In genomic region chr3:87173486-87174085, GRCm38 (mm10) we compare ENCODE assay signal across 8 mouse cellular contexts. TPM values are rescaled to one million over a fixed set of nuclear protein-coding genes. Genes with fewer than 3 reads are reported as not detected.
A peak's percentile ranks its signal among the peaks of the same experiment; 100 is the strongest.
DNase-seq lines count a peak whose midpoint lies in the region; ATAC-seq lines count a peak whose summit lies in the region.

No protein-coding gene starts in this region.

- no peak for ATAC-seq in lung, embryonic 15.5 days (ENCODE audit: borderline replicate concordance, extremely low read depth, low FRiP score, low TSS enrichment)
- ATAC-seq in intestine, embryonic 14.5 days (replicated peaks; ENCODE audit: low FRiP score, low TSS enrichment, low read depth) = no peak; the same call in 1 of the 2 replicates
- peak; percentile 18 for ATAC-seq in neural tube, embryonic 12.5 days (ENCODE audit: low FRiP score, low read depth)
- no peak for ATAC-seq in granulocyte monocyte progenitor cell, adult 5-6 weeks (replicated peaks; ENCODE audit: poor library complexity, severe bottlenecking)

- no peaks in the 10 kb centered on the region for H3K9me3 ChIP-seq in lung, embryonic 15.5 days
- H3K9me3 ChIP-seq in forebrain, embryonic 10.5 days = no peaks in the 10 kb centered on the region
- H3K9me3 ChIP-seq in intestine, embryonic 14.5 days (ENCODE audit: control insufficient read depth, low read length) = no peaks in the 10 kb centered on the region
- H3K9me3 ChIP-seq in neural tube, embryonic 12.5 days = no peaks in the 10 kb centered on the region

- H3K27me3 ChIP-seq in lung, embryonic 15.5 days = no peaks in the 10 kb centered on the region
- 0 out of 2 replicates have a peak, but pooled peaks cover 4% of the 10 kb centered on the region for H3K27me3 ChIP-seq in forebrain, embryonic 10.5 days (ENCODE audit: poor library complexity, severe bottlenecking)
- no peaks in the 10 kb centered on the region for H3K27me3 ChIP-seq in intestine, embryonic 14.5 days (replicated peaks; ENCODE audit: control insufficient read depth, insufficient read depth, low read length)
- H3K27me3 ChIP-seq in neural tube, embryonic 12.5 days (replicated peaks) = no peaks in the 10 kb centered on the region

- H3K36me3 ChIP-seq in lung, embryonic 15.5 days = no peaks in the 10 kb centered on the region
- peaks cover 9% of the 10 kb centered on the region for H3K36me3 ChIP-seq in forebrain, embryonic 10.5 days (replicated peaks)
- H3K36me3 ChIP-seq in intestine, embryonic 14.5 days (ENCODE audit: control insufficient read depth, insufficient read depth, low read length) = no peaks in the 10 kb centered on the region
- no peaks in the 10 kb centered on the region for H3K36me3 ChIP-seq in neural tube, embryonic 12.5 days

- DNase-seq in lung, postnatal 14 days = no peak
- DNase-seq in forebrain, embryonic 10.5 days (ENCODE audit: extremely low spot score, low spot score) = peak; percentile 24
- DNase-seq in intestine, embryonic 14.5 days (ENCODE audit: low spot score) = peak; percentile 61
- no peak for DNase-seq in urinary bladder, postnatal 36 days (ENCODE audit: low spot score in 2 of 2)
- DNase-seq in thymus, adult 18-20 months = no peak

- H3K27ac ChIP-seq in lung, embryonic 15.5 days = peak overlapping the region; percentile 91
- peak overlapping the region; percentile 97 for H3K27ac ChIP-seq in forebrain, embryonic 10.5 days
- peak overlapping the region; percentile 90 for H3K27ac ChIP-seq in intestine, embryonic 14.5 days (ENCODE audit: low read depth)
- 0 out of 2 replicates have a peak overlapping the region, but pooled peaks have one; percentile 74 for H3K27ac ChIP-seq in neural tube, embryonic 12.5 days

- peak overlapping the region; percentile 68 for H3K9ac ChIP-seq in lung, embryonic 15.5 days
- peak overlapping the region; percentile 86 for H3K9ac ChIP-seq in intestine, embryonic 14.5 days (ENCODE audit: low read length)
- H3K9ac ChIP-seq in neural tube, embryonic 12.5 days = peak overlapping the region; percentile 75

- H3K4me1 ChIP-seq in lung, embryonic 15.5 days = peaks cover 53% of the 10 kb centered on the region
- peaks cover 62% of the 10 kb centered on the region for H3K4me1 ChIP-seq in forebrain, embryonic 10.5 days
- peaks cover 42% of the 10 kb centered on the region for H3K4me1 ChIP-seq in intestine, embryonic 14.5 days (replicated peaks; ENCODE audit: control insufficient read depth, insufficient read depth, low read length)
- H3K4me1 ChIP-seq in neural tube, embryonic 12.5 days = peaks cover 51% of the 10 kb centered on the region

- peak overlapping the region; percentile 85 for H3K4me2 ChIP-seq in lung, embryonic 15.5 days
- peak overlapping the region; percentile 91 for H3K4me2 ChIP-seq in intestine, embryonic 14.5 days (ENCODE audit: low read length)
- peak overlapping the region; percentile 82 for H3K4me2 ChIP-seq in neural tube, embryonic 12.5 days (replicated peaks)

- peak overlapping the region; percentile 75 for H3K4me3 ChIP-seq in lung, embryonic 15.5 days
- H3K4me3 ChIP-seq in forebrain, embryonic 10.5 days = peak overlapping the region; percentile 84
- H3K4me3 ChIP-seq in intestine, embryonic 14.5 days (ENCODE audit: low read depth, low read length) = peak overlapping the region; percentile 59
- H3K4me3 ChIP-seq in neural tube, embryonic 12.5 days = peak overlapping the region; percentile 64

- WGBS in lung, embryonic 15.5 days = 0% methylated on average over 8 of the region's 8 CpGs
- 2% methylated on average over 8 of the region's 8 CpGs for WGBS in forebrain, embryonic 10.5 days
- WGBS in intestine, embryonic 14.5 days = 4% methylated on average over 8 of the region's 8 CpGs
- 1% methylated on average over 8 of the region's 8 CpGs for WGBS in neural tube, embryonic 12.5 days

RNA-seq across cellular contexts. Expression of gene Kirrel, which starts 1.0 kb away (rescaled TPM):
- polyA plus RNA-seq in lung, embryonic 15.5 days (2015; fragmentation: Nextera tagmentation; extraction: Ambion mirVana) = 20.7 and 23.0 TPM in 2 replicates
- polyA plus RNA-seq in forebrain, embryonic 10.5 days (2016; fragmentation: Nextera tagmentation; extraction: Ambion mirVana) = 13.1 and 14.3 TPM in 2 replicates
- polyA plus RNA-seq in intestine, embryonic 14.5 days (2014; fragmentation: Nextera tagmentation; extraction: Ambion mirVana) = 10.1 and 10.8 TPM in 2 replicates
- polyA plus RNA-seq in neural tube, embryonic 12.5 days (2016; fragmentation: Nextera tagmentation; extraction: Ambion mirVana) = 12.9 and 13.2 TPM in 2 replicates
- not detected in 2 replicates for total RNA-seq in granulocyte monocyte progenitor cell, adult 5-6 weeks (2014; fragmentation: Nextera tagmentation)
- not detected in 2 replicates for total RNA-seq in granulocyte monocyte progenitor cell, adult 5-6 weeks (2017)

Comparison
In these comparisons a context has a peak if more than half of its experiments do, and no peak if none do; other contexts are left out.
1. DNase-seq: peak in forebrain, embryonic 10.5 days (single experiment) and intestine, embryonic 14.5 days (single experiment); none in lung, postnatal 14 days (single experiment), urinary bladder, postnatal 36 days (0 of 2) and thymus, adult 18-20 months (0 of 2).
2. Peak in every context shown above with its lines, with median percentiles within 50 percentile points of each other: H3K27ac ChIP-seq, H3K4me2 ChIP-seq, H3K4me3 ChIP-seq and H3K9ac ChIP-seq.